Mouse (Mus musculus) neural tube, embryonic 13.5 days (tissue): Measurements from ENCODE around the gene Gm9903. TPM values are rescaled to one million over a fixed set of nuclear protein-coding genes. Genes with fewer than 3 reads are reported as not detected.
A peak's percentile ranks its signal among the peaks of the same experiment; 100 is the strongest.

Experiments used
- ATAC-seq: fragments of 200-750 bp; cut with Nextera tagmentation; 2 replicates; pipeline ENCODE4 v1.8.0; 2017; ENCODE audit warnings: low read depth, mild to moderate bottlenecking, moderate TSS enrichment, moderate library complexity
- H3K27ac ChIP-seq: fragments of 300-500 bp; sonication (generic); replicated peaks from 2 replicates; pipeline ENCODE4 v1.5.1; 2015; ENCODE audit warnings: moderate library complexity, mild to moderate bottlenecking, inconsistent platforms
- H3K27me3 ChIP-seq: fragments of 300-500 bp; sonication (generic); 2 replicates; pipeline ENCODE4 v1.6.1; 2015; ENCODE audit warnings: mild to moderate bottlenecking, inconsistent platforms
- H3K36me3 ChIP-seq: fragments of 300-500 bp; sonication (generic); 2 replicates; pipeline ENCODE4 v1.6.1; 2015; ENCODE audit warnings: mild to moderate bottlenecking, inconsistent platforms
- H3K4me1 ChIP-seq: fragments of 300-500 bp; sonication (generic); replicated peaks from 2 replicates; pipeline ENCODE4 v1.6.1; 2015; ENCODE audit warnings: inconsistent platforms
- H3K4me2 ChIP-seq: fragments of 300-500 bp; sonication (generic); 2 replicates; pipeline ENCODE4 v1.6.1; 2015; ENCODE audit warnings: inconsistent platforms, mild to moderate bottlenecking, moderate library complexity
- H3K4me3 ChIP-seq: fragments of 300-500 bp; sonication (generic); 2 replicates; pipeline ENCODE4 v1.5.1; 2015; ENCODE audit warnings: mild to moderate bottlenecking, inconsistent platforms
- H3K9ac ChIP-seq: fragments of 300-500 bp; sonication (generic); 2 replicates; pipeline ENCODE4 v1.6.1; 2015; ENCODE audit warnings: moderate library complexity, mild to moderate bottlenecking, inconsistent platforms
- H3K9me3 ChIP-seq: fragments of 300-500 bp; sonication (generic); 2 replicates; pipeline ENCODE4 v1.6.1; 2016; ENCODE audit warnings: inconsistent platforms
- WGBS: fragments of 180-500 bp; shearing (Covaris S2); methylation state at CpG from one replicate; pipeline ENCODE4 v1.1.7; 2015; 5-methylcytosine and 5-hydroxymethylcytosine counted together
- polyA plus RNA-seq: library from polyadenylated mRNA; unstranded; fragments of >200 nt; fragmentation: Nextera tagmentation; extraction: Ambion mirVana; gene quantifications from 2 replicates; pipeline ENCODE4 v1.2.1, GENCODE M21; 2015

The Gm9903 gene
- polyA plus RNA-seq, 1 experiment from 2014 or later = 0.71 TPM

GRCm38 (mm10) chr5:33622671-33623070, 7.1 kb upstream of the Gm9903 start:
- Histone ChIP-seq H3K9me3 (no peaks in the 10 kb centered on the region), H3K4me1 (peaks cover 12% of the 10 kb centered on the region), H3K4me2 (no peak overlapping the region), H3K9ac (no peak overlapping the region), H3K36me3 (no peaks in the 10 kb centered on the region), H3K27me3 (no peaks in the 10 kb centered on the region), H3K4me3 (no peak overlapping the region), H3K27ac (no peak overlapping the region)
- 92% methylated on average over 2 of the region's 2 CpGs for WGBS
- ATAC-seq = no peak

GRCm38 (mm10) chr5:33623766-33624165, 6.0 kb upstream of the Gm9903 start:
- Histone ChIP-seq H3K9me3 (no peaks in the 10 kb centered on the region), H3K36me3 (no peaks in the 10 kb centered on the region), H3K4me1 (peaks cover 22% of the 10 kb centered on the region), H3K9ac (no peak overlapping the region), H3K27me3 (no peaks in the 10 kb centered on the region), H3K4me3 (no peak overlapping the region), H3K27ac (0 out of 2 replicates have a peak overlapping the region, but pooled peaks have one; percentile 13), H3K4me2 (no peak overlapping the region)
- 67% methylated on average over 3 of the region's 3 CpGs for WGBS
- ATAC-seq = no peak

- Histone ChIP-seq H3K4me1 (peaks cover 34% of the 10 kb centered on the region), H3K4me3 (peak overlapping the region; percentile 72), H3K27ac (no peak overlapping the region), H3K27me3 (no peaks in the 10 kb centered on the region), H3K9me3 (no peaks in the 10 kb centered on the region), H3K36me3 (no peaks in the 10 kb centered on the region), H3K9ac (no peak overlapping the region), H3K4me2 (peak overlapping the region; percentile 94)
- WGBS = 29% methylated on average over 4 of the region's 4 CpGs
- no peak for ATAC-seq
Measured at GRCm38 (mm10) chr5:33627968-33628367, 1.8 kb upstream of the Gm9903 start.

- under 1% methylated on average over 24 of the region's 24 CpGs for WGBS
- Histone ChIP-seq H3K4me1 (peaks cover 28% of the 10 kb centered on the region), H3K36me3 (no peaks in the 10 kb centered on the region), H3K27ac (peak overlapping the region; percentile 89), H3K4me2 (peak overlapping the region; percentile 94), H3K27me3 (no peaks in the 10 kb centered on the region), H3K9ac (peak overlapping the region; percentile 79), H3K4me3 (peak overlapping the region; percentile 72), H3K9me3 (no peaks in the 10 kb centered on the region)
- no peak for ATAC-seq
Measured at GRCm38 (mm10) chr5:33628820-33629300, 865 bp upstream of the Gm9903 start.

- H3K4me3 ChIP-seq = peak overlapping the region; percentile 72
- 4% methylated on average over 9 of the region's 9 CpGs for WGBS
- no peaks in the 10 kb centered on the region for H3K36me3 ChIP-seq
- H3K4me1 ChIP-seq = peaks cover 28% of the 10 kb centered on the region
- no peaks in the 10 kb centered on the region for H3K27me3 ChIP-seq
- H3K9me3 ChIP-seq = no peaks in the 10 kb centered on the region
- ATAC-seq = peak; percentile 15; the same call in 1 of the 2 replicates
- peak overlapping the region; percentile 89 for H3K27ac ChIP-seq
- peak overlapping the region; percentile 64 for H3K9ac ChIP-seq
- H3K4me2 ChIP-seq = peak overlapping the region; percentile 94
Measured at GRCm38 (mm10) chr5:33630061-33630460, 336 bp downstream of the Gm9903 start.

- WGBS = 80% methylated on average over 4 of the region's 4 CpGs
- Histone ChIP-seq H3K4me1 (peaks cover 28% of the 10 kb centered on the region), H3K27me3 (no peaks in the 10 kb centered on the region), H3K36me3 (no peaks in the 10 kb centered on the region), H3K27ac (no peak overlapping the region), H3K9ac (peak overlapping the region; percentile 64), H3K4me3 (peak overlapping the region; percentile 72), H3K4me2 (peak overlapping the region; percentile 94), H3K9me3 (no peaks in the 10 kb centered on the region)
- no peak for ATAC-seq
Measured at GRCm38 (mm10) chr5:33630615-33631014, 890 bp downstream of the Gm9903 start.

- ATAC-seq = no peak
- no peak overlapping the region for H3K27ac ChIP-seq
- H3K4me1 ChIP-seq = peaks cover 23% of the 10 kb centered on the region
- no peaks in the 10 kb centered on the region for H3K27me3 ChIP-seq
- H3K9me3 ChIP-seq = no peaks in the 10 kb centered on the region
- H3K36me3 ChIP-seq = peaks cover under 1% of the 10 kb centered on the region; the same call in 1 of the 2 replicates
- H3K4me3 ChIP-seq = no peak overlapping the region
- no peak overlapping the region for H3K9ac ChIP-seq
- H3K4me2 ChIP-seq = no peak overlapping the region
- 85% methylated on average over 1 of the region's 1 CpGs for WGBS
Measured at GRCm38 (mm10) chr5:33632526-33632925, 2.8 kb downstream of the Gm9903 start.

GRCm38 (mm10) chr5:33635361-33635760, 5.6 kb downstream of the Gm9903 start:
- H3K36me3 ChIP-seq = peaks cover 17% of the 10 kb centered on the region
- H3K9me3 ChIP-seq = no peaks in the 10 kb centered on the region
- no peaks in the 10 kb centered on the region for H3K27me3 ChIP-seq
- WGBS = 89% methylated on average over 3 of the region's 3 CpGs
- H3K4me3 ChIP-seq = no peak overlapping the region
- no peak overlapping the region for H3K9ac ChIP-seq
- H3K4me1 ChIP-seq = peaks cover 4% of the 10 kb centered on the region
- H3K27ac ChIP-seq = no peak overlapping the region
- no peak for ATAC-seq
- H3K4me2 ChIP-seq = no peak overlapping the region

GRCm38 (mm10) chr5:33637606-33638350, 8.1 kb downstream of the Gm9903 start:
- H3K27me3 ChIP-seq = no peaks in the 10 kb centered on the region
- peaks cover 37% of the 10 kb centered on the region for H3K36me3 ChIP-seq
- no peak overlapping the region for H3K4me3 ChIP-seq
- H3K4me2 ChIP-seq = no peak overlapping the region
- no peak overlapping the region for H3K9ac ChIP-seq
- no peak overlapping the region for H3K27ac ChIP-seq
- no peaks in the 10 kb centered on the region for H3K9me3 ChIP-seq
- 85% methylated on average over 3 of the region's 3 CpGs for WGBS
- ATAC-seq = no peak
- H3K4me1 ChIP-seq = no peaks in the 10 kb centered on the region

- no peak for ATAC-seq
- Histone ChIP-seq H3K4me1 (no peaks in the 10 kb centered on the region), H3K36me3 (peaks cover 47% of the 10 kb centered on the region), H3K9me3 (no peaks in the 10 kb centered on the region), H3K4me3 (no peak overlapping the region), H3K9ac (0 out of 2 replicates have a peak overlapping the region, but pooled peaks have one; percentile 38), H3K27me3 (no peaks in the 10 kb centered on the region), H3K27ac (no peak overlapping the region), H3K4me2 (no peak overlapping the region)
- 75% methylated on average over 4 of the region's 4 CpGs for WGBS
Measured at GRCm38 (mm10) chr5:33638826-33639225, 9.1 kb downstream of the Gm9903 start.

- no peaks in the 10 kb centered on the region for H3K9me3 ChIP-seq
- WGBS = 41% methylated on average over 3 of the region's 3 CpGs
- H3K9ac ChIP-seq = no peak overlapping the region
- H3K27me3 ChIP-seq = no peaks in the 10 kb centered on the region
- peaks cover 63% of the 10 kb centered on the region for H3K36me3 ChIP-seq
- no peak overlapping the region for H3K4me3 ChIP-seq
- H3K27ac ChIP-seq = no peak overlapping the region
- ATAC-seq = no peak
- H3K4me2 ChIP-seq = no peak overlapping the region
- no peaks in the 10 kb centered on the region for H3K4me1 ChIP-seq
Measured at GRCm38 (mm10) chr5:33640652-33641051, 10.9 kb downstream of the Gm9903 start.

- H3K27ac ChIP-seq = peak overlapping the region; percentile 97
- WGBS = 20% methylated on average over 2 of the region's 2 CpGs
- peak overlapping the region; percentile 85 for H3K9ac ChIP-seq
- ATAC-seq = no peak
- no peaks in the 10 kb centered on the region for H3K9me3 ChIP-seq
- peaks cover 56% of the 10 kb centered on the region for H3K36me3 ChIP-seq
- H3K27me3 ChIP-seq = no peaks in the 10 kb centered on the region
- peak overlapping the region; percentile 71 for H3K4me2 ChIP-seq
- peaks cover 35% of the 10 kb centered on the region for H3K4me1 ChIP-seq
- H3K4me3 ChIP-seq = peak overlapping the region; percentile 84
Measured at GRCm38 (mm10) chr5:33651017-33651416, 21.3 kb downstream of the Gm9903 start.
